Mouse (Mus musculus) lung, postnatal 14 days (tissue): Measurements from ENCODE around the gene P4ha2.

Source experiments
- DNase-seq: peaks from one replicate; pipeline ENCODE4 v3.0.0; 2021

The P4ha2 gene

DNA sequence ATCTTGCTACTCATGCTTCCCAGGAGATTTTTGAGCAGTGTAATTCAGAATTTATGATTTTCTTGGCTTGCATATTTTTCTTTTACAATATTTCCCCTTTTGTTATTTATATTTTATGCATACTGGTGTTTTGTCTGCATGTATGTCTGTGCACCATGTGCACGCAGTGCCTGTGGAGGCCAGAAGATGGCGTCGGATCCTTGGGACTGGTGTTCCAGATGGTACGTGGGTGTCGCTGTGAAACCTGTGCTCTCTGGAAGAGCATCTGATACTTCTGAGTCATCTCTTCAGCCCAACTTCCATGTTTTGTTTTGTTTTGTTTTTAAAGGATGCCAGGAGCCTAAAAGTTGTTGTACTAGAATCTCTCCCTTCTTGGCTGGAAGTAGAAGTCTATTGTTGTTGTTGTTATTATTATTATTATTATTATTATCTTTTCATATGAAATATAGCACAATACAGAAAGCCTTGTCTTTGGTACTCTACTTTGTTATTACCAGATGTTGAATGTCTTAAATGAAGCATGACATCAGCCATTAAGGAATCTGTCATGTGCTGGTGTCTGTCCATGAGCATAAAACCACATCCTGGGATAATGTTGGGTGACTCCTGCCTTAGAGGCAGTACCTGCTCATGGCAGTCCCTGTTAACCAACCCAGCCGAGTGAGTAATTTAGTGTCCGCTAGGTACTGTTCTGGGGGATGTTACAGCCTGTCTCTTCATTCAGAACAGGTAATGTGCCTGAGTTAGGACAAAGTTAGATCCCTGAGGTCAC lies 41.5 kb downstream of the P4ha2 start:
- DNase-seq = no peak

DNA sequence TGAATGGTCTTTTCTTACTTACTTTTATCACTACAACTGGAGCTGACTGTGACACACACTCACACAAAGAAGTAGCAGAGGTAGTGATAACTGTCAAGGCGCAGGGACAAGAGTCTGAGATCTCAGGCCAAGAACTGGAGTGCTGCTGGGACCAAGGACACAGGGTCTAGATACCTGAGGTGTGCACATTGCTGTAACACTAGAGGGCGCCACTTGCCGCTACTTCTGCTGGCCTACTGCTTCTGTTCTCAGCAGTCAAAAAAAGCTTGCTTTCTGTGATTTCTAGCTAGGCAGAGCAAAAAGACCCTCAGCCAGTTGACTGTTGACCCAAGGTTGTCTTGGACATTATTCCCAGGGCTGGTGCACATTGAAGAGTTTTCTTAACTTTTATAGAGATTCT lies 45.0 kb downstream of the P4ha2 start:
- DNase-seq = peak; percentile 88

DNA sequence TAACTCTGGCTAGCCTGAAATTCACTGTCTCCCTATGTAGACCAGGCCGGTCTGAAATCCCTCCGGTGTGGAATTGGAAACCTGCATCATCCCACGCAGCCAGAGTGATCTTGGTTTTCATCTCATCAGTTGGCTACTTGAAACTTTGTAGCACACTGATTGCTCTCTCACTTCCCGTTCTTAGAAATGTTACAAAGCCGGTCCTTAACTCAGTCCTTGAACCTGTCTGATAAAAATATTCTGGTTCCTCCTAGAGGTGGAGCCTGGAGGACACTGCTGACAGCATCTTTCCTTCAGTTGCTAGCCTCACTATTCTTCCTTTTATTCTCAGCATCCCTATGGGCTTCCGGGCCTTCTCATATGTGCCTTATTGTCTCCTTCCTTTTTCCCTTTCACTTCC lies 46.1 kb downstream of the P4ha2 start:
- no peak for DNase-seq

DNA sequence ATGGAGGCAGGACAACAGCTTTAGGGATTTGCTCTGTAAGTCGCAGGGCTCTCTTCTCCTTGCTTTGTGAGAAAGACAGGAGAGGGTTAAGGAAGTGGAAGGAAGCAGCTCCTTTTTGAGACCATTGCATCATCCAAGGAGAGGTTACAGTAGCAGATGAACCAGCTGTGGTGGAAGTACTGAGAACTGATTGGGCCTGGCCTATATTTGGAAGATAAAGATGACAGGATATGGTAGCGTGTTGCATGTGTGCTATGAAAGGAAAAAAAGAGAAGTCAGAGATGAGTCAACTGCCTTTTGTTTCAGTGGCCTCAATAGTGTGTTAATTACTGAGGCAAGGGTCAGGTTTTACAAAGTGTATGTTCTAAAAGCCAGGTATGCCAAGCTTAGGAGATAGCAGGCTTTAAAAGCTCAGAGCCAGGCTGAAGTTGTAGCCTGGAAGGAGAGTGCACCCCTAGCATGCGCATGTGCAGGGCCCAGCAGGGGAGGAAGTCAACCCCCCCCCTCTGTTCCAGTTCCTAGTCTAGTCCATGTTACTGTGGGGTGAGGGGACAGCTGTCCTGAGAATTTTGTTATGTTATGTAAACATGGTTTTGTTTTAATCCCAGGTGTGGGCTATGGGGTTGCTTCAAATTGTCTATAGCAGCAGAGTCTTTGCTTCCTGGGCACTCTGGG lies 50.0 kb downstream of the P4ha2 start:
- DNase-seq = no peak

DNA sequence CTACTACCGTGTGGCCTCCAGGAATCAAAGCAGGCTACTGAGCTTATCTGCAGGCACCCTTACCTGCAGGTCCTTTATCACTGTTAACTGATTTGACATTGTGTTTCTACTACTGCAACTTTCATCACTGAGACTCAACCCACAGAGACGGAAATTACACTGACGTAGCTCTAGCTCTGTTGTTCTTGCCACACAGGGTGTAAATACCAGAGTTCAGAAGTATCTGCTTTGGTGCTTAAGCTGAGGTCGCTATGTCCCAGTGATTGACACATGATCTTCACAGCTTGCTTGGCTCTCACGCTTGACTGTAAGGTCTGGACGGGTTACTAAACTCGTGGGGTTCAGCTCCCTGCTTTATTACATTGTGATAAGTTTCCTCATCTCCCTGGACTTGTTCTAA lies 51.2 kb downstream of the P4ha2 start:
- DNase-seq = no peak

DNA sequence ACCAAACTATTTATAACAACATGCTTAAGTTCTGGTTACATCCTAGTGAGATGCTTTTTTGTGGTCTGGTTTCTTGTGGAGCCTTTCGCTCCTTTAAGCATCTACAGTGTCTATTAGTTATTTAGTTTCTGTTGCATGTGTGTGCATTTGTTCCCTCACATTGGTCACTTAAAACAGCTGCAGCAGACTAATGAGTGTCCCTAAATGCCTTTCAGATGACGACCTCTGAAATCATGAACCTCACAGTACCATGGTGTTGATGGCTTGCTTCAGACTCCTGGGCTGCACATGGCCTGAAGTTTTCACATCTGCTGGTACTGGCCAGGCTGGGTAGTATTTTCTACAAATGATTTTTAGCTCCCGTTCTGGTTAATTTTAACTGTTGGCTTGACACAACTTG lies 53.1 kb downstream of the P4ha2 start:
- no peak for DNase-seq

DNA sequence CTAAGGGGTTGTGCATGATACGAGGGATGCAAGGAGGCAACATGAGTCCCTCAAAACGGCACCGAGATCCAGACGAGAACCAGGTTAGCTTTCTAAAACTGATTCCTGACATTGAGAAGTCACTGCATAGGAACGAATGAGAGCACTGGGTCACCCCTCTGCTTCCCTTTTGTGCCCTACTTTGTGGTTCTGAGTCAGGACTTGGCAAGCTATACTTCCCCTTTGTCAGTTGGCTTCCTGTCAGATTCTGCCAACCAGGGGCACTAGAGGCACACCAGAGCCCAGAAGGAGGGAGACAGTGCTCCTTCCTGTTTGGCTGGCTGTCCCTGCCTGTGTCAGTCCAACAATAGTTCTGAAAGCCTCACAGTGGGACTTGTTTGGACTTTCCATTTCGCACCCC lies 56.0 kb downstream of the P4ha2 start:
- DNase-seq = peak; percentile 70

DNA sequence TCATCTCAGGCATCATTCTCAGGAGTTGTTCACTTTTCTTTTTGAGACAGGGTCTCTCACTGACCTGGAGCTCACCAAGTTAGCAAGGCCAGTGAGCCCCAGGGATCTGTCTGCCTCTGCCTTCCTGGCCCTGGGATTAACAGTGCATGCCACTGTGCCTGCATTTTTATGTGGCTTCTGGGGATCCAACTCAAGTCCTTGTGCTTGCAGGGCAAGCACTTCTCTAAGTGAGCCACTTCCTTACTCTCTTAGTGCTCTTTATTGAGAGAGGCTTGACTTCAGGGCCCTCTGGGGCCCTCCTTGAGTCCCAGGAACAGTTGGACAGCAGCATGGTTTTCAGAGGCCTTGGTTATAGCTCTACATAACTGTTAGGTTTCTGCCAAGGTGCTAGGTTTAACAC lies 56.6 kb downstream of the P4ha2 start:
- DNase-seq = no peak

DNA sequence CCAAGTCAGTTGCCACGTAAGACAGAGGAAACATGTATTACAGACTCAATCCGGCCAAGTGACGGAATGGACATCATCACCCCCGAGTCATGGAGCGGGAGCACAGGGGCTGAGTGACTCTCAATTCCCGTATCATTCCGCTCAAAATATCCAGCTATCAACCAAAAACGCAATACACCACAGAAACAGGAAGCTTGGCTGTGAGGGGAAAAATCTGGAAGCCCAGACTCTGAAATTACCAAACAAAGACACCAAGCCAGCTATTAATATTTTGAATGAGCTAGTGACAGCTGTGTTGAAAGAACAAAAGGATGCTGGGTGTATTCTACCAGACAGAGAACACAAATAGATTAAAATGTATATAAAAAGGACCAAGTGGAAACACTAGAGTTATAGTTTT lies 57.7 kb downstream of the P4ha2 start:
- DNase-seq = no peak

DNA sequence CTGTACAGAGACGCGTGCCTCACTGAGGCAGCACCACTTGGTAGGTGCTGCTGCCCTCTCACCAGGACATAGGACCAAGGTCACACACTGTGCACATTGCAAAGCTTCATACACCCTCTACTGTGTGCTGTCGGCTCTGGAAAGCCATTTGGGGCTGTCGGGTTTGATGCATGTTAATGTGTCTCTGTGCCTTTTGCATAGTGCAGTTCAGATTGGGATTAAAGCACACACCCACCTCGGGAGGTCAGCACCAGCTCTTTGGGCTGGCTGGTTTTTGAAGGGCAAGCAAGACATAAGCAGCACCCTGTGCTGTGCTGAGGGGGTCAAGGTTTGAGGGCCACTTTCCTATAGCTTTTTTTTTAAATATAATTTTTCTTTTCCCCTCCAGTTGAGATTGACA lies 60.5 kb downstream of the P4ha2 start:
- DNase-seq = no peak

DNA sequence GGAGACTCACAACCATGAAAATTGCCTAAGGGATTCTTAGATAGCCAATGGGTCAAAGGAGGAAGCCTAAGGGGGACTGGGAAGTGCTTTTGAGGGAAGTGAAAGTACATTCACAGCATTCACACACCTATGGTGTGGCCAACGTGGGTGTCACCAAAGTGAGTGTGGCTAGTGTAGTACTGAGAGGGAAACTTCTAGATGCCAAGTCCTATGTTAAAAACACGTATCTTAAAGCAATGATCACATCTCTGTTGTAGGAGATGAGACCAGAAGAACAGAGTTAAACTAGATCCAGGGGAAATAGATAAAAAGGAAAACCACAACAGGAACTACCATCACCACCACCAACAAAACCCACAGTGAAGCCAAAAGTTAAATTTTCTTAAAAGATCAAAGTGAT lies 61.0 kb downstream of the P4ha2 start:
- DNase-seq = no peak

DNA sequence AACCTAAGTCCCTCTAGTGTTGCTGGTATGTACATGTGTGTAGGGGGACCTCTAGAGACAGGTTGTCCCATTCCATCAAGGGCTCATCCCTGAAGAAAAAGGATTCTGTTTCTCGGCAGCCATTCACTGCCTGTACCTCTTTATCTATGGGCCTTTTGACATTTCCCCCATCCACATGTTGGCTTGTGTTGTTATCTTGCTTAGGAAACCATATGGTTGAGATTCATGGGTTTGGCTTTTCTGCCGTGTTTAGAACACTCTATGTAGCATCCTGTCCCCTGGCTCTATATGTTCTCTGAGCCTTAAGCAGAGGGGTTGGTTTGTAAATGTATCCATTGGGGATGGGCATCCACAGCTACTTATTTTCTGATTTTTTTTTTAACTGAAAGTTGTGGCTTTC lies 61.6 kb downstream of the P4ha2 start:
- DNase-seq = no peak

DNA sequence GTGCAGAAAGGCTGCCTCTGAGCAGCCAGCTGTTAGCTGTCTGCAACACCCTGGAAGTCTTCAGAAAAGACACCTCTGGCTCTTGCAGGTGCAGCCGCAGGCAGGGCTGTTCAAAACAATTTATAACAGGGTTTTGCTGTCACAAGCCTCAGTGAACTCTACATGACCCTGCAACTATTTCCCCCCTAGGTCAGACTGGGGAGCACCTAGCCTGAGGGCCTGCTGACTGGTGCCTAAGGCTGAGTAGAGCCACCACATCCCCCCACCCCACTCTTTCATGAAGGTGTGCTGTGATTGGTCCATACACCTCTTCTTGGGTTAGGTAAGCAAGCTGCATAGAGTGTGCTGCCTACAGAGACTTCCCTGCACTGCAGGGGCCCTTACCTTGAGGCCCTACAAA lies 63.1 kb downstream of the P4ha2 start:
- no peak for DNase-seq

DNA sequence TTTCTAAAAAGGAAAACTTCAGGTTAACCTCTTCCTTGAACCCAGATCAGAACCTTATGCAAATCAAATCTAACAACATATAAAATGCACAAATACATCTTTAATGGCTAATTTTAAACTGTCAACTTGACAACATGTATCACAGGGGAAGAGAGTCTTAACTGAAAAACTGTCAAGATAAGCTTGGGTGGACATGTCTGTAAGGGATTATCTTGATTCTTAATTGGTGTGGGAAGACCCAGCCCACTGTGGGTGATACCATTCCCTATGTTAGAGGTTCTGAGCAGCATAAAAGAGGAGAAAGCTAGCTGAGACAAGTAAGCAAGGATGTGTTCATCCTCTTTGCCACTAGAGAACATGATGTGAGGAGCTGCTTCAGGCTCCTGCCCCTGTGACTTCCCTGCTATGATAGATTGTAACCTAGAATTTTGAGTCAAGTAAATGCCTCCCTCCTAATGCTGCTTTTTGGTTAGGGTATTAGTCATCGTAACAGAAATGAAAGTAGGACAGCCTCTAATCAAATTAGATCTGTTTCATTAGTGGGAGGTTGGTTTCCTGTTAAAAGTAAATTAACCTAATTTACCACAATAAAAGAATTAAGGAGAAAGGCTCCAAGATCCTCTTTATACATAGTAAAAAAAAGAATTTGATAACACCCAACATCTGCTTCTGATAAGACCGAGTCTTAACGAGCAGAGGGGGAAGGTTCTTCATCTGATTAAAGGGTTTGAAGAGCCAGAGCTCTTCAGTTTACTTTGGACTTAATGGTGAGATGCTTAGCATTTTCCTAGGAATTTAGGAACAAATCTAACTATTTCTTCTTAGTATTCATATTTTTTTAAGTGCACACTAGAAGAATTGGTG lies 69.8 kb downstream of the P4ha2 start:
- DNase-seq = no peak

DNA sequence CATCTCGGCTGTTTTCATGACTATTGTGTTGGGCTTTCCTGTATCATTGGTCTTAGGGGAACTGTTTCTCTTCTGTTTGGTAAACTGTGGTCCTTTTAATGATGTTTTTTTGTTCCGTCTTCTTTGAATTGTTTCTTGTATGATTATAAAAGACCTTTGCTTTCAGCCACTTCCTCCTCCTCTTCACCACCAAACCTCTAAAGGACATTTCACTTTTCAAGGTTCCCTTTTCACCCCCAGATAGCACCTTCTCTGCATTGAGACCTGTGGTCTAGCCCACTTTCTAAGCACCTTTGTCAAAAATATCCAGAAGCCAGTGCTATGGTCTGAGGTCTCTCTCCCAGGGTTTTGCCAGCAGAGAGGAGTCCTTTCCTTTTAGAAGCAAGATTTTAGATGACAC lies 71.3 kb downstream of the P4ha2 start:
- no peak for DNase-seq

DNA sequence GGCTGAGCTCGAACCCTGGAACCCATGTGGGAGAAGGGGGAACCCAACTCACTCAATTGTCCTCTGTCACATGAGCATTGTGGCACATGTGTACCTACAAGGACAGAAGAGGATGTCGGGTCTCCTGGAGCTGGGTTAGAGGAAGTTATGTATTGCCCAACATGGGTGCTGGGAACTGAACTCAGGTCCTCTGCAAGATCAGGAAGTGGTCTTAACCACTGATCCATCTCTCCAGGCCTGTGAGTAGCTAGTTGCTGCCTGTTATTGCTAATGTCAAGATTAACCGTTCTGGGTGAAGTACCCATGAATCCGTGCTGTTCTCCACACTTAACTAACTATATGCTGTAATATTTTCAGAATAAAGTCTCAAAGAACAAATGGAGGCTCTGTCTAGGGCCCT lies 74.3 kb downstream of the P4ha2 start:
- no peak for DNase-seq

DNA sequence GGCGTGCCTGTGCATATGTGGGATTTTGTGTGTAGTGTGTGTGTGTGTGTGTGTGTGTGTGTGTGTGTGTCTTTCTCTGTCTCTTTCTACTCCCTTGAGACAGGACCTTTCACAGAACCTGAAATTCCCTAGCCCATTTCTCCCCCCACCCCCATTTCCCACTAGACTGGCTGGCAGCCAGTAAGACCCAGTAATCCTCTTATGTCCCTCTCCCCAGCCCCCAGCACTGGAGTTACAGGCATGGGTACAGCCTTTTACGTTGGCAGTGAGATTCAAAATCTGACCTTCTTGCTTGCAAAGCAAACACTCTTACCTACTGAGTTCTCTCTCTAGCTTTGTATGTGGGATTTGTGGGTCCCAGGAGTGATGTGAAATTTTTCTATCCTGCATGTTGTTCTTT lies 75.0 kb downstream of the P4ha2 start:
- no peak for DNase-seq
